Mouse (Mus musculus) spleen, postnatal 0 days (tissue): ENCODE data around the gene Olfr1183. TPM values are rescaled to one million over a fixed set of nuclear protein-coding genes. Genes with fewer than 3 reads are reported as not detected.

Experiments used
- polyA plus RNA-seq: library from polyadenylated mRNA; unstranded; fragments of >200 nt; fragmentation: Nextera tagmentation; extraction: Ambion mirVana; gene quantifications from 2 replicates; pipeline ENCODE4 v1.2.1, GENCODE M21; 2015

Gene Olfr1183
- polyA plus RNA-seq, result not detected in 2 replicates

DNA sequence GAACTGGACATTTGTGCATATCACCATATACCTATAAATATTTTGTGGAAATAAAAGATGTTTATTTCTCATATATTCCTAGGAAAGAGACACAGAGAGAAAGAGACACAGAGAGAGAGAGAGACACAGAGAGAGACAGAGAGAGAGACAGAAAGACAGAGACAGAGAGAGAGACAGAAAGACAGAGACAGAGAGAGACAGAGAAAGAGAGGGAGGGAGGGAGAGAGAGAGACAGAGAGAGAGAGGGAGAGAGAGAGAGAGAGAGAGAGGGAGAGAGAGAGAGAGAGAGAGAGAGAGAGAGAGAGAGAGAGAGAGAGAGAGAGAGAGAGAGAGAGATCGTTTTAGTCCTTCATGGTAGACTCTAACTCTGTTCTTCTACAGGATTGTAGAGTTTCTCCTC, at the start of gene Olfr1183:
Gene Olfr1183 (plus strand): TSS at position 301 of the 400 bp plus-strand sequence.

DNA sequence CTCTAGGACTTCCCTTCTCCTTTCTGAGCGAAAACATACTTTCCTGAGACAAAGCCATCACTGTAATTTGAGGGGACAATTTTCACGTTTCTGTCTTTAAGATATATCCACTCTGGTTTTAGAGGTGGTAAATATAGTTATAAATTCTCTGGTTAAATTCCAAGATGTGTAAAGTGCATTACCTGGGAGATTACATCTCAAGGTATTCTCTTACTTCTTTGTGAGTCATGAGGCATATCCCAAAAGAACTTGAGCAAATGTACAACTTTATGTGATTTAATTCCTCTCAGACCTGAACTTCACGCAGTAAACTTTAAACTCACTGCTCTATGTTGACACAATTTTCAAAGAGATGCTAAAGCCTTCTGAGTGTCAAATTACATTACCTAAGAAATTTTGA, 48.3 kb upstream of the Olfr1183 start, which contains the start of gene Olfr1179:
Gene Olfr1179 (minus strand): TSS at position 101 of the 400 bp plus-strand sequence.

DNA sequence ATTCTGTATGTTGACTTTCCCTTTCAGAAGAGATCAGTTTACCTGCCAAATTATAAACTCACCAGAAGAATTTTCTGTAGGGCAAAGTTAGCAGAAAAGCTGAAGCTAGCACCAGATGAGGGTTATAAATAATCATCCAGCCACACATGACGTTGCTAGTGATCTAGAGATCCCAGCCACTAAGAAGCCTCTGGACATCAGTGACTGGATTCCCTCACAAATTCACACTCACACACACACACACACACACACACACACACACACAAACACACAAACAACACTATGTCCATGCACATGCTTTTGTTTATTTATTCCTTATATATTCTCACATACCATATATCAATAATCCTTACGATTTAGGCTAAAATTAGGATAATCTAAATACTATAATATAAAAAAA, 35.6 kb upstream of the Olfr1183 start, which contains the start of gene Olfr1180:
Gene Olfr1180 (minus strand): TSS at position 101 of the 400 bp plus-strand sequence.

DNA sequence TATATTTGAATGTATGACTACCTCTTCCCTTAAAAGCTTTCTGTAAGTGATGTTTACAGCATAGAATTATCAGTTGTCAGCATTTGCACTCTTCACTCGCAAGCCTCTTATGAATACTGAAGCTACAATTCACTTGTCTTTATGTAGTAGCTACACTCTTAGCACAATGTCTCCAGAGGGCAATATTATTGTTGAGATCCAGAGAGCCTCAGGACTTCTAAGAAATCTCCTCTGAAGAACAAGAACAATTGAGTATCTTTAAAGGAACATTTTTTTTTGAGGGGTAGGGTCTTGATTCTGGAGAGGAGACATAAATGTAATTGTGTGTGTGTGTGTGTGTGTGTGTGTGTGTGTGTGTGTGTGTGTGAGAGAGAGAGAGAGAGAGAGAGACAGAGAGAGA, 28.6 kb upstream of the Olfr1183 start, which contains the start of gene Olfr1181:
Gene Olfr1181 (minus strand): TSS at position 101 of the 400 bp plus-strand sequence.

DNA sequence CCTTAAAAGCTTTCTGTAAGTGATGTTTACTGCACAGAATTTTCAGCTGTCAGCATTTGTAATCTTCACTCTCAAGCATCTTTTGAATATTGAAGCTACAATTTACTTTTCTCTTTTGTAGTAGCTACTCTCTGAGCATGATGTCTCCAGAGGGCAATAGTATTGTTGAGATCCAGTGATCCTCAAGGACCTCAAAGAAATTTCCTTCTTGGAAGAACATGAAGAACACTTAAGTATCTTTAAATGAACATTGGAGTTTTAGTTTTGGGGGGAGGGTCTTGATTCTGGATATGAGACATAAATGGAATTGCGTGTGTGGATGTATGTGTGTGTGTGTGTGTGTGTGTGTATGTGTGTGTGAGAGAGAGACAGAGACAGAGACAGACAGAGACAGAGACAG, 5.6 kb upstream of the Olfr1183 start, which contains the start of gene Gm13757:
Gene Gm13757 (minus strand): TSS at position 101 of the 400 bp plus-strand sequence.

DNA sequence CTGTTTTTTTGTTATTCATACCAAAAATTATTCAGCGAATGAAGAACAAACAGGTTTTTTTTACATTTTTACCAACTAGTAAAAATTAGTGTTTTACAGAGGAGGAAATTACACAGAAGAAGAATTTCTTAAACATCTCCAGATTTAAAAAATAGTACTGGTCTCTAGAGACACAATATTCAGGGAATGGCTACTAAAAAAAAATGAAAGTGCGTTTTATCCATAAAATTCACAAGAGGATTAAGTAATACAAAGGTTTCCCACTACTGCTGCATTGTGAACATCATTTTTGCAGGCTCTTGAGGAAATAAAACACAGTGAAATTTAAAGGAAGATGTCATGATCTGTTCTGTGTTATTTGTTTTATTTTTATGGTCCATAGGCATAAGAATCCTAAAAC, 28.6 kb downstream of the Olfr1183 start, which contains the start of gene Olfr1184:
Gene Olfr1184 (plus strand): TSS at position 301 of the 400 bp plus-strand sequence.

DNA sequence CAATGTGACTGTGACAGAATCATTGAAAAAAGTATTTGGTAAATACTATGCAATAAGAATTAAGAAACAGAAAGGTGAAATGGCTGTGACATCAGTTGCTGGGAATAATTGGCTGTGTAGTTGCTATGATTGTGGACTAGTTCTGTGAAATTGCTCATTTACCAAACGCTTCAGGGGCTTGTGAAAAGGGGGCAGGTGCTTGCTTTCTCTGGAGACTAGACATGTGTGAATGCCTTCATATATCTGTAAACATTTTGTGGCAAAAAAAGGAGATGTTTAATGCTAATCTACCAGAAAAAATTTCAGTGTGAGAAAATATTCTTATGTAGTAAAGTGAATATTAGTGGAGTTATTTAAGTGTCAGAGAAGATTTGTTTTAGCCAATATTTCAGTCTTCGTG, 38.4 kb downstream of the Olfr1183 start, which contains the start of gene Olfr1185-ps1:
Gene Olfr1185-ps1 (plus strand): TSS at position 301 of the 400 bp plus-strand sequence.

DNA sequence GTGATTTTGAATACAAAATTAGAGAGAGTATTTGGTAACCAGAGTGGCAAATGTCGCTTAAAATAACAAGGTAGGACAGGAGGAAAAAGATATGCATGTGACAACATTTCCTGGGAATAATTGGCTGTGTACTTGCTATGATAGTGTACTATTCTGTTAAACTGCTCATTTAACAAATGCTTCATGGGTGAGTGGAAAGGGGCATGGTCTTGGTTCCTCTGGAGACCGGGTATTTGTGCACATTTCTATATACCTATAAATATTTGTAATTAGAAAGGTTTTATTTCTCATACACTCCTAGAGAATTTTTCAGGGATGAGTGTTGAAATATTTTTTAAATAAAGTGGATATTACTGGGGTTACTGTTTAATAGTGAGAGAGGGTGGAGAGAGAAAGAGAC, 63.6 kb downstream of the Olfr1183 start, which contains the start of gene Olfr1186:
Gene Olfr1186 (plus strand): TSS at position 301 of the 400 bp plus-strand sequence.

Other genes starting within 250 kb of the Olfr1183 start
- not detected in 2 replicates for gene Olfr1170, start 226.5 kb upstream of the Olfr1183 start, polyA plus RNA-seq
- not detected in 2 replicates for gene Olfr1173, start 175.0 kb upstream of the Olfr1183 start, polyA plus RNA-seq
- gene Olfr1174-ps, start 139.7 kb upstream of the Olfr1183 start, polyA plus RNA-seq, result not detected in 2 replicates
- gene Olfr1175-ps, start 127.7 kb upstream of the Olfr1183 start, polyA plus RNA-seq, result not detected in 2 replicates
- not detected in 2 replicates for gene Olfr1176, start 118.1 kb upstream of the Olfr1183 start, polyA plus RNA-seq
- not detected in 2 replicates for gene Olfr1177-ps, start 108.4 kb upstream of the Olfr1183 start, polyA plus RNA-seq
- gene Olfr1178, start 67.8 kb upstream of the Olfr1183 start, polyA plus RNA-seq, result not detected in 2 replicates
- not detected in 2 replicates for gene Olfr1179, start 48.4 kb upstream of the Olfr1183 start, polyA plus RNA-seq
- not detected in 2 replicates for gene Olfr1180, start 35.7 kb upstream of the Olfr1183 start, polyA plus RNA-seq
- not detected in 2 replicates for gene Olfr1181, start 28.7 kb upstream of the Olfr1183 start, polyA plus RNA-seq
- gene Gm13757, start 5.7 kb upstream of the Olfr1183 start, polyA plus RNA-seq, result not detected in 2 replicates
- gene Olfr1184, start 28.7 kb downstream of the Olfr1183 start, polyA plus RNA-seq, result not detected in 2 replicates
- not detected in 2 replicates for gene Olfr1185-ps1, start 38.5 kb downstream of the Olfr1183 start, polyA plus RNA-seq
- not detected in 2 replicates for gene Olfr1186, start 63.7 kb downstream of the Olfr1183 start, polyA plus RNA-seq
- gene Olfr1188, start 102.1 kb downstream of the Olfr1183 start, polyA plus RNA-seq, result not detected in 2 replicates
- gene Olfr1189, start 131.6 kb downstream of the Olfr1183 start, polyA plus RNA-seq, result not detected in 2 replicates
- gene Olfr1191-ps1, start 185.7 kb downstream of the Olfr1183 start, polyA plus RNA-seq, result not detected in 2 replicates
- gene Olfr1192-ps1, start 193.6 kb downstream of the Olfr1183 start, polyA plus RNA-seq, result not detected in 2 replicates
- gene Olfr1193, start 220.8 kb downstream of the Olfr1183 start, polyA plus RNA-seq, result not detected in 2 replicates
- not detected in 2 replicates for gene Olfr1195, start 234.3 kb downstream of the Olfr1183 start, polyA plus RNA-seq
- not detected in 2 replicates for gene Olfr1196, start 249.7 kb downstream of the Olfr1183 start, polyA plus RNA-seq